In the genomic region with DNA sequence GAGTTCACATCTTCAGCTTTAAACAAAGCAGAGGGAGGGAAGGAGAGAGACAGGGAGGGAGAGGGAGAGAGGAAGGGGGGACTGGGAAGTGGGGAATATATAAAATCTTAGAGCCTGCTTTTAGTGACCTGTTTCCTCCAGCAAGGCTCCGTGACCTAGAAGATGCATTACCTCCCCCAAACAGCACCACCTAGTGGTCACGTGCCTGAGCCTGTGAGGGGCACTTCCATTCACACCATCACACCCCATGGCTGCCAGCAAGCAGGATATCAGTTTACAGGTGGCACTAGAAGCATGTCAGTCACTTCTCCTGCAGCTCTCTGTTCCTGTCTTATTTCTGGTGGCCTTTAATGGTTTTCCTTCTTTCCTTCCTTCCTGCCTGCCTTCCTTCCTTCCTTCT, we compare ENCODE assay signal across 9 mouse cellular contexts.
DNase-seq lines count a peak whose midpoint lies in the region; ATAC-seq lines count a peak whose summit lies in the region.
"Had no signal": no experiment of that assay in that cellular context is flagged by ENCODE, and none has a peak within 500 bp of the region (broad histone marks: within the 10 kb centered on the region; RNA-seq: fewer than 3 reads in every experiment).

No protein-coding gene starts in this region.

- ATAC-seq in megakaryocyte progenitor cell, adult 5-6 weeks (replicated peaks; ENCODE audit: poor library complexity): peak; percentile 63
- ATAC-seq: forebrain, embryonic 16.5 days had no signal

- peak; percentile 11 for DNase-seq in embryo, embryonic 10 days (ENCODE audit: low spot score)
- no peak for DNase-seq in embryo, embryonic 9.5 days (ENCODE audit: extremely low spot score)
- peak; percentile 61 for DNase-seq in 416B (ENCODE audit: low read depth)
- DNase-seq in adipocyte (ENCODE audit: low spot score): peak; percentile 36
- DNase-seq in ovary, postnatal 36 days (ENCODE audit: low spot score): no peak
- DNase-seq in left cerebral cortex, adult 8-10 months (ENCODE audit: low spot score in 2 of 2): no peak
- no peak for DNase-seq in cerebellum, postnatal 4 days (ENCODE audit: low spot score in 2 of 2)

Comparison
In these comparisons a context has a peak if more than half of its experiments do, and no peak if none do; other contexts are left out.
1. DNase-seq: peak in embryo, embryonic 10 days (single experiment), 416B (single experiment) and adipocyte (single experiment); none in embryo, embryonic 9.5 days (single experiment), ovary, postnatal 36 days (single experiment), left cerebral cortex, adult 8-10 months (0 of 2) and cerebellum, postnatal 4 days (0 of 2).